Mouse (Mus musculus) liver, embryonic 16.5 days (tissue): ENCODE data around the gene Tns2. TPM values are rescaled to one million over a fixed set of nuclear protein-coding genes. Genes with fewer than 3 reads are reported as not detected.

Source experiments
- ATAC-seq: fragments of 200-750 bp; cut with Nextera tagmentation; 2 replicates; pipeline ENCODE4 v1.8.0; 2017; ENCODE audit warnings: low read depth, mild to moderate bottlenecking, moderate number of reproducible peaks, moderate library complexity
- H3K27ac ChIP-seq: fragments of 300-500 bp; sonication (generic); 2 replicates; pipeline ENCODE4 v1.5.1; 2014; ENCODE audit warnings: mild to moderate bottlenecking, low read length
- H3K27me3 ChIP-seq: fragments of 300-500 bp; sonication (generic); 2 replicates; pipeline ENCODE4 v1.6.1; 2014; ENCODE audit warnings: low read depth, low read length, mixed read lengths; ENCODE audit not compliant: control insufficient read depth, insufficient read depth
- H3K36me3 ChIP-seq: fragments of 300-500 bp; sonication (generic); 2 replicates; pipeline ENCODE4 v1.6.1; 2014; ENCODE audit warnings: mild to moderate bottlenecking; ENCODE audit not compliant: control insufficient read depth, insufficient read depth
- H3K4me1 ChIP-seq: fragments of 300-500 bp; sonication (generic); 2 replicates; pipeline ENCODE4 v1.6.1; 2014; ENCODE audit warnings: low read depth, low read length, mixed read lengths; ENCODE audit not compliant: control insufficient read depth
- H3K4me2 ChIP-seq: fragments of 300-500 bp; sonication (generic); 2 replicates; pipeline ENCODE4 v1.6.1; 2014; ENCODE audit warnings: low read depth, low read length, mixed read lengths
- H3K4me3 ChIP-seq: fragments of 300-500 bp; sonication (generic); 2 replicates; pipeline ENCODE4 v1.5.1; 2014; ENCODE audit warnings: low read depth, mild to moderate bottlenecking, low read length
- H3K9ac ChIP-seq: fragments of 300-500 bp; sonication (generic); 2 replicates; pipeline ENCODE4 v1.6.1; 2014; ENCODE audit warnings: low read depth, low read length
- H3K9me3 ChIP-seq: fragments of 300-500 bp; sonication (generic); replicated peaks from 2 replicates; pipeline ENCODE4 v1.6.1; 2016; ENCODE audit warnings: low read length; ENCODE audit not compliant: control insufficient read depth
- WGBS: fragments of 180-500 bp; shearing (Covaris S2); extraction: QIAGEN DNeasy Blood & Tissue Kit; methylation state at CpG from one replicate; pipeline ENCODE4 v1.1.7; 2014; ENCODE audit not compliant: insufficient replicate concordance; 5-methylcytosine and 5-hydroxymethylcytosine counted together
- polyA plus RNA-seq: library from polyadenylated mRNA; unstranded; fragments of >200 nt; fragmentation: Nextera tagmentation; extraction: Ambion mirVana; gene quantifications from 2 replicates; pipeline ENCODE4 v1.2.1, GENCODE M21; 2015

Gene Tns2
- polyA plus RNA-seq, 1 experiment from 2014 or later, result 6.8 TPM

- Histone ChIP-seq H3K9me3 (no peaks in the 10 kb centered on the region), H3K36me3 (no peaks in the 10 kb centered on the region), H3K4me1 (peaks cover 6% of the 10 kb centered on the region), H3K4me2 (no peak overlapping the region), H3K9ac (no peak overlapping the region), H3K27ac (no peak overlapping the region), H3K27me3 (no peaks in the 10 kb centered on the region), H3K4me3 (no peak overlapping the region)
- WGBS, result 71% methylated on average over 6 of the region's 6 CpGs
- ATAC-seq, result no peak
These were observed 12.0 kb downstream of the Tns2 start for GRCm38 (mm10) chr15:102112181-102112580.

GRCm38 (mm10) chr15:102112827-102113226 lies 12.6 kb downstream of the Tns2 start:
- H3K4me1 ChIP-seq, result no peaks in the 10 kb centered on the region; the same call in 1 of the 2 replicates
- WGBS, result 68% methylated on average over 8 of the region's 8 CpGs
- H3K27ac ChIP-seq, result no peak overlapping the region
- H3K9me3 ChIP-seq, result no peaks in the 10 kb centered on the region
- no peak overlapping the region for H3K9ac ChIP-seq
- H3K4me3 ChIP-seq, result no peak overlapping the region
- H3K27me3 ChIP-seq, result no peaks in the 10 kb centered on the region
- no peak for ATAC-seq
- no peaks in the 10 kb centered on the region for H3K36me3 ChIP-seq
- no peak overlapping the region for H3K4me2 ChIP-seq

- H3K4me2 ChIP-seq, result no peak overlapping the region
- WGBS, result 70% methylated on average over 4 of the region's 4 CpGs
- no peak overlapping the region for H3K4me3 ChIP-seq
- no peaks in the 10 kb centered on the region for H3K27me3 ChIP-seq
- H3K9me3 ChIP-seq, result no peaks in the 10 kb centered on the region
- H3K4me1 ChIP-seq, result no peaks in the 10 kb centered on the region
- no peak for ATAC-seq
- no peak overlapping the region for H3K27ac ChIP-seq
- H3K9ac ChIP-seq, result no peak overlapping the region
- H3K36me3 ChIP-seq, result no peaks in the 10 kb centered on the region; the same call in 1 of the 2 replicates
These were observed 13.5 kb downstream of the Tns2 start for GRCm38 (mm10) chr15:102113674-102114073.

- no peak overlapping the region for H3K27ac ChIP-seq
- no peak for ATAC-seq
- H3K9me3 ChIP-seq, result no peaks in the 10 kb centered on the region
- no peak overlapping the region for H3K4me2 ChIP-seq
- no peaks in the 10 kb centered on the region for H3K4me1 ChIP-seq
- H3K36me3 ChIP-seq, result no peaks in the 10 kb centered on the region; the same call in 1 of the 2 replicates
- H3K4me3 ChIP-seq, result no peak overlapping the region
- no peak overlapping the region for H3K9ac ChIP-seq
- H3K27me3 ChIP-seq, result no peaks in the 10 kb centered on the region
- 65% methylated on average over 7 of the region's 7 CpGs for WGBS
These were observed 14.5 kb downstream of the Tns2 start for GRCm38 (mm10) chr15:102114651-102115260.

GRCm38 (mm10) chr15:102115731-102116231 lies 15.6 kb downstream of the Tns2 start:
- no peak for ATAC-seq
- WGBS, result 49% methylated on average over 9 of the region's 9 CpGs
- H3K4me3 ChIP-seq, result no peak overlapping the region
- H3K27ac ChIP-seq, result no peak overlapping the region
- no peak overlapping the region for H3K9ac ChIP-seq
- no peaks in the 10 kb centered on the region for H3K4me1 ChIP-seq
- no peaks in the 10 kb centered on the region for H3K27me3 ChIP-seq
- no peak overlapping the region for H3K4me2 ChIP-seq
- H3K36me3 ChIP-seq, result no peaks in the 10 kb centered on the region; the same call in 1 of the 2 replicates
- no peaks in the 10 kb centered on the region for H3K9me3 ChIP-seq

GRCm38 (mm10) chr15:102116753-102117415 lies 16.7 kb downstream of the Tns2 start:
- Histone ChIP-seq H3K36me3 (peaks cover 1% of the 10 kb centered on the region; the same call in 1 of the 2 replicates), H3K27me3 (no peaks in the 10 kb centered on the region), H3K9ac (no peak overlapping the region), H3K9me3 (no peaks in the 10 kb centered on the region), H3K4me3 (no peak overlapping the region), H3K4me1 (no peaks in the 10 kb centered on the region), H3K27ac (no peak overlapping the region), H3K4me2 (no peak overlapping the region)
- ATAC-seq, result no peak
- WGBS, result 67% methylated on average over 11 of the region's 11 CpGs

- no peak; the same call in 1 of the 2 replicates for ATAC-seq
- no peak overlapping the region for H3K27ac ChIP-seq
- H3K9me3 ChIP-seq, result no peaks in the 10 kb centered on the region
- H3K36me3 ChIP-seq, result peaks cover 4% of the 10 kb centered on the region; the same call in 1 of the 2 replicates
- no peaks in the 10 kb centered on the region for H3K27me3 ChIP-seq
- H3K4me3 ChIP-seq, result no peak overlapping the region
- no peaks in the 10 kb centered on the region for H3K4me1 ChIP-seq
- 71% methylated on average over 18 of the region's 19 CpGs for WGBS
- no peak overlapping the region for H3K9ac ChIP-seq
- H3K4me2 ChIP-seq, result no peak overlapping the region
These were observed 17.5 kb downstream of the Tns2 start for GRCm38 (mm10) chr15:102117461-102118443.

GRCm38 (mm10) chr15:102118591-102118990 lies 18.4 kb downstream of the Tns2 start:
- no peak for ATAC-seq
- WGBS, result 83% methylated on average over 4 of the region's 4 CpGs
- Histone ChIP-seq H3K9me3 (no peaks in the 10 kb centered on the region), H3K4me2 (no peak overlapping the region), H3K9ac (no peak overlapping the region), H3K27me3 (no peaks in the 10 kb centered on the region), H3K4me3 (no peak overlapping the region), H3K4me1 (no peaks in the 10 kb centered on the region), H3K27ac (no peak overlapping the region), H3K36me3 (peaks cover 4% of the 10 kb centered on the region; the same call in 1 of the 2 replicates)
